Mouse (Mus musculus) cerebellum, postnatal 25 days (tissue): ENCODE data around the gene Notch2.

Experiments
- DNase-seq, 2 experiments: peaks; one replicate each; pipeline ENCODE4 v3.0.0; 2021; ENCODE audit warnings: mixed read lengths in 2 of 2

The Notch2 gene

DNA sequence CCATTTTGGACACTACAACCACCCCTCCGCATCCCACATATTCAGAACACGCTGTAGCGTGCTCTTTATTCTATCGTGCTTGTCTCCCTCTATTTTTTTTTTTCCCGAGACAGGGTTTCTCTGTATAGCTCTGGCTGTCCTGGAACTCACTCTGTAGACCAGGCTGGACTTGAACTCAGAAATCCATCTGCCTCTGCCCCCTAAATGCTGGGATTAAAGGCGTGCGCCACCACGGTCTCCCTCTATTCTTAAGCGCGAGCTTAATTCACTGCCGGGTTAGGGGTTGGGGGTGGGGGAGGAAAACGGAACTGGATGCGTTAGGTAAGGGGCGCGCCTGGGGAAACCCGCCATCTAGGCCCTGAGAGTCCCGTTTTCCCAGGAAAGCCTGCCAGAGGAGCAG, 147.0 kb downstream of the Notch2 start, which contains the start of gene Adam30:
Gene Adam30 (plus strand): TSS at position 301 of the 400 bp plus-strand sequence.
- DNase-seq: no peak

DNA sequence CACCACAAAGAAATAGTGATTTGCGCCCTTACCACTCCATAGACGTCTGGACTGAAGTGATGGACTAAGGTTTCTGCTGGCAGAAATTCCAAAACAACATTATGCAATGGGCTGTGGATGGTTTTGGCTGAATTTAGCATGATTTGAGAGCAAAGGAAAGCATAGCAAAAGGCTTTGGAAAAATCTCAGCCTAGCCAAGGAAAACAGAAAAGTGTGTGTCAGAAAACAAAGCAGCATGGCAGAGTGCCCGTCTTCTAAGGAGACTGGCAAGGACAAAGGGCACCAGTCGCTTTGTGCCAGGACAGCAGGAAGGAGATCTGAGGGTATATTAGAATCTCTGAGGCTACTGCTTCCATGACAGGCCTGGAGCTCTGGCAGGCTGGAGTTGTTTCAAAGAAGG, 165.0 kb downstream of the Notch2 start:
- peak in 1 of 2 experiments; percentile 26 for DNase-seq

DNA sequence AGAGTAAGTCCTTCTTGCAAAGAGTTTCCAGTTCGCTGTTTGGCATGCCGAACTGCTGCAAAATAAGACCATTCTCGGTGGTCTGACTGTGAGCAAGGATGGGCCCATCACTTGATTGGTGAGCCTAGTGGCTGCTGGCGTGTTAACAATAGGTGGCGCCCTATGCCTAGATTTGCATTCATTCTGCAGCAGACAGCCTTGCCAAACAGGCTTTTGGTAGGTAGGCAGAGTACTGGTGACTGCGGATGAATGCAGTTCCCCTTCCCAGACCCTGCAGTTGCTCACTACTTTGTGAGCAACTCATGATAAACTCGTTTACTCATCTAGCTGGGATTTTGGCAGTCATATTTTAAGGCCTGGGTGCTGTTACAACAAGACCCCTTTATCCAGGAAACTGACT, 167.5 kb downstream of the Notch2 start:
- DNase-seq: peak in 1 of 2 experiments; percentile 40

DNA sequence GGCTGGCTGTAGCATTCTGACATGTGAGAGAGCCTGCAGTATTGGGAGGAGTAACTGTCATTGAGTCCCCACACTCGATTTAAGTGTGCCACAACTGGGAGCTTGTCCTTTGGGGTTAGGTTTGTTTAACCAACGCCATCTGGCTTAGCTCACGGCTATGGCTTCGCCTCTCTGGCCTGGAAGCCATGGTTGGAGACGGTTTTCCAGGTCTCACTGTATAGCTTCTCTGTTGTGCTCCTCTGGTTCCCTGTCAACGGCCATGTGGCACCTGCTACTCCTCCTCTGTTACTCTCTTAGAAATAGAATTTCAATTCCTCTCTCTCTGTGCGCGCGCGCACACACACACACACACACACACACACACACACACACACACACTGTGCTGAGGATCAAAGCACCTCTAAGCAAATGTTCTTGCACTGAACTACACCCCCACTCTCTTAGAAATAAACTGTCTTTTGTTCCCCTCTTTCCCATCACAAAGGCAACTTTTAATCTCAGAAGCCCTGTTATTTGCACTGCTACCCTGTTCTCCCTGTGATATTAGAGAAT, 171.9 kb downstream of the Notch2 start:
- no peak for DNase-seq

DNA sequence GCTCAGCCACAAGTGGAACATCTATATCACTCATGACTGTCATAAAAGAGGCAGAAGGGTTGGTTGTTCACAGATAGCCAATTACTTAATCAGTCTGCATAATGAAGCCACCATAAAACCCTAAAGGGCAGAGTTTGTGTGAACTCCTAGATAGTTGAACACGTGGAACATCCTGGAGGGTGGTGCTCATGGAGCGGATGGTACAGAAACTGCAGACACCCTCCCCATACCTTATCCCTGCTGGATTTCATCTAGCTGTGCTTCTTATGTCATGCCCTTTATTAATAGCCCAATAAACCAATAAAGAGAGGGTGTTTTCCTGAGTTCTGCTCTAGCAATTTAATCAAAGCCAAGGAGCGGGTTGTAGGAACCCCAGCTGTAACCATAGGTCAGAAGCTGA, 174.4 kb downstream of the Notch2 start:
- no peak for DNase-seq

DNA sequence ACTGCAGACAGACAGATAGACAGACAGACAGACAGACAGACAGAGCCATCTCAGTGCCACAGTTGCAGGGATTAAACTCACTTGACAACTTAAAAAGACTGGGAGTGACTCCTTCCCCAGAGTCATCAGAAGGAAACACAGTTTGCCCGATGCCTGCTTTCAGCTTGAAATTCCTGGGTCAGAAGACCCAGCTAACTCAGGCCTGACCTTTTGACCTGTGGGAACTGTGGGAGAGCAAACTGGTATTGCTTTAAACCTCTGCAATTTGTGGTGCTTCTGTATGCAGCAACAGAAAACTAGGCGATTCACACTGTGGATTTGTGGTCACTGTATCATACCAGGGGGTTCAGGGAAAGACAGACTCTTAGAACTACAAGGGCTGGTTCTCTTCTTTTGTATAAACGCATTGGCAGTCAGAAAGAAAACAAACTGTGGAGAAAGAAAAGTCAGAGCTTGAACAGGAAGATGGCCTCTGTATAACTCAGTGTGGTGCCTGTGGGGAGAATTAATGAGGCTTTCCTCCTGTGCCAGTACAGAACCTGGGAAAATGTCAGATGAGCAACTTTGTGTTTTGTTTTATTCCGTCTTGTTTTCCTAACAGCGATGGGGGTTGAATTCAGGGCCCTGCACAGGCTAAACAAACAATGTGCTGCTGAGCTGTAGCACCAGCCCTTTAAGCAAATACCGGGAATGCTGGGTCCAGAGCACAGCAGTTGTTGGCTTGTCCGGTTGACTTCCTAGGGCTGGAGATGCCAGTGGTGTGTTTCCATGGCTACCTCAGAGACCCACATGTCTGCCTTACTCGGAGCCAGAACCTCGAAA, 184.6 kb downstream of the Notch2 start:
- DNase-seq: peak in 1 of 2 experiments; percentile 14

DNA sequence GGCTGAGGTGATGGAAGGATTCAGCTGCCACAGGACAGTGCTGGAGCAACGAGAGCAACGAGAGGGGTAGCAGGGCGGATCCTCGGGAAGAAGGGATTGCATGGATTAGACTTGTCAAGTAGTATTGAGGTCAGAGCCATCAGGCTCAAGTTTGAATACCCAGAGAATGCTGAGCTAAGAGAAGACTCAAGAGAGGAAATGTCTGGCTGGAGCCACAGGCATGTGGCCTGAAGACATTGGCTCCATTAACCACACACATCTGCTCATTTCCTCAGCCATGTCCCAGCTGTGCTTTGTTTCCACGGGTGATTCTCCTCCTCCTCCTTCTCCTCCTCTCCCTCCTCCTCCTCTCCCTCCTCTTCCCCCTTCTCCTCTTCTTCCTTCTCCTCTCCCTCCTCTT, 186.4 kb downstream of the Notch2 start:
- DNase-seq: no peak
